Mouse (Mus musculus) forebrain, embryonic 16.5 days (tissue): Measurements from ENCODE around the gene Mlycd. TPM values are rescaled to one million over a fixed set of nuclear protein-coding genes. Genes with fewer than 3 reads are reported as not detected.

Source experiments
- ATAC-seq: fragments of 200-750 bp; cut with Nextera tagmentation; 2 replicates; pipeline ENCODE4 v1.8.0; 2017; ENCODE audit warnings: mild to moderate bottlenecking, moderate library complexity
- H3K27ac ChIP-seq: fragments of 300-500 bp; sonication (generic); 2 replicates; pipeline ENCODE4 v1.5.1; 2014; ENCODE audit warnings: low read length, control low read depth
- H3K27me3 ChIP-seq: fragments of 300-500 bp; sonication (generic); replicated peaks from 2 replicates; pipeline ENCODE4 v1.6.1; 2014; ENCODE audit warnings: low read length; ENCODE audit not compliant: control insufficient read depth, insufficient read depth
- H3K36me3 ChIP-seq: fragments of 300-500 bp; sonication (generic); 2 replicates; pipeline ENCODE4 v1.6.1; 2014; ENCODE audit not compliant: control insufficient read depth, insufficient read depth
- H3K4me1 ChIP-seq: fragments of 300-500 bp; sonication (generic); replicated peaks from 2 replicates; pipeline ENCODE4 v1.6.1; 2014; ENCODE audit warnings: low read length; ENCODE audit not compliant: control insufficient read depth, insufficient read depth
- H3K4me2 ChIP-seq: fragments of 300-500 bp; sonication (generic); 2 replicates; pipeline ENCODE4 v1.6.1; 2014; ENCODE audit warnings: mild to moderate bottlenecking, low read length, control low read depth
- H3K4me3 ChIP-seq: fragments of 300-500 bp; sonication (generic); replicated peaks from 2 replicates; pipeline ENCODE4 v1.5.1; 2014; ENCODE audit warnings: mild to moderate bottlenecking, low read length, control low read depth
- H3K9ac ChIP-seq: fragments of 300-500 bp; sonication (generic); replicated peaks from 2 replicates; pipeline ENCODE4 v1.6.1; 2014; ENCODE audit warnings: low read depth, low read length, control low read depth
- H3K9me3 ChIP-seq: fragments of 300-500 bp; sonication (generic); 2 replicates; pipeline ENCODE4 v1.6.1; 2016; ENCODE audit warnings: low read length; ENCODE audit not compliant: control insufficient read depth
- WGBS: fragments of 180-500 bp; shearing (Covaris S2); extraction: QIAGEN DNeasy Blood & Tissue Kit; methylation state at CpG from one replicate; pipeline ENCODE4 v1.1.7; 2014; 5-methylcytosine and 5-hydroxymethylcytosine counted together
- polyA plus RNA-seq: library from polyadenylated mRNA; unstranded; fragments of >200 nt; fragmentation: Nextera tagmentation; extraction: Ambion mirVana; gene quantifications from 2 replicates; pipeline ENCODE4 v1.2.1, GENCODE M21; 2015

Mlycd gene
- polyA plus RNA-seq, 1 experiment from 2014 or later = 13.9 TPM

DNA sequence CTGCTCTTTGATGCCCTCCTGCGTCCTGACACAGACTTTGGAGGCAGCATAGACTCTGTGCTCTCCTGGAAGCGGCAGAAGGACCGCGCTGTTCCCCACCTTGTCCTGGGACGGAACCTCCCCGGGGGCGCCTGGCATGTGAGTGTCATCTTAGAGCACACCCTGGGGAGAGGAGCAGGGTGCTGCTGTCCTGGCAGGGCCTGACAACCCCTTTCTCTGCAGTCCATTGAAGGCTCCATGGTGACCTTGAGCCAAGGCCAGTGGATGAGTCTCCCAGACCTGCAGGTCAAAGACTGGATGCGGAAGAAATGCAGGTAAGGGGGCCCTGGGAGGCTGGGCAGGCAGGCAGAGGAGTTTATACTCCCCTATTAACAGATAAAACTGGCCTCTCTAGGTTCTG lies 48.3 kb downstream of the Mlycd start:
- 95% methylated on average over 8 of the region's 8 CpGs for WGBS
- no peaks in the 10 kb centered on the region for H3K36me3 ChIP-seq

GRCm38 (mm10) chr8:119446211-119446989 lies 51.7 kb downstream of the Mlycd start, which contains the start of gene Necab2:
Gene Necab2, plus strand, starts transcription at chr8:119446719.
- 2% methylated on average over 27 of the region's 52 CpGs for WGBS
- H3K4me2 ChIP-seq = peak within 1 kb of the TSS; percentile 90
- peaks cover 14% of the 10 kb centered on the region; the same call in 1 of the 2 replicates for H3K27me3 ChIP-seq
- peak within 1 kb of the TSS; percentile 65 for H3K4me3 ChIP-seq
- H3K27ac ChIP-seq = no peak within 1 kb of the TSS
- peak; percentile 49 for ATAC-seq
- H3K9me3 ChIP-seq = no peaks in the 10 kb centered on the region
- H3K4me1 ChIP-seq = peaks cover 15% of the 10 kb centered on the region
- peak within 1 kb of the TSS; percentile 71 for H3K9ac ChIP-seq
- no peaks in the 10 kb centered on the region for H3K36me3 ChIP-seq

More for the DNA sequence above, 48.3 kb downstream of the Mlycd start:
- H3K4me1 ChIP-seq = peaks cover 19% of the 10 kb centered on the region
- H3K27me3 ChIP-seq = 0 out of 2 replicates have a peak, but pooled peaks cover 5% of the 10 kb centered on the region
- H3K4me2 ChIP-seq = no peak overlapping the region
- no peaks in the 10 kb centered on the region for H3K9me3 ChIP-seq
- H3K4me3 ChIP-seq = no peak overlapping the region
- H3K9ac ChIP-seq = no peak overlapping the region
- no peak for ATAC-seq
- no peak overlapping the region for H3K27ac ChIP-seq

DNA sequence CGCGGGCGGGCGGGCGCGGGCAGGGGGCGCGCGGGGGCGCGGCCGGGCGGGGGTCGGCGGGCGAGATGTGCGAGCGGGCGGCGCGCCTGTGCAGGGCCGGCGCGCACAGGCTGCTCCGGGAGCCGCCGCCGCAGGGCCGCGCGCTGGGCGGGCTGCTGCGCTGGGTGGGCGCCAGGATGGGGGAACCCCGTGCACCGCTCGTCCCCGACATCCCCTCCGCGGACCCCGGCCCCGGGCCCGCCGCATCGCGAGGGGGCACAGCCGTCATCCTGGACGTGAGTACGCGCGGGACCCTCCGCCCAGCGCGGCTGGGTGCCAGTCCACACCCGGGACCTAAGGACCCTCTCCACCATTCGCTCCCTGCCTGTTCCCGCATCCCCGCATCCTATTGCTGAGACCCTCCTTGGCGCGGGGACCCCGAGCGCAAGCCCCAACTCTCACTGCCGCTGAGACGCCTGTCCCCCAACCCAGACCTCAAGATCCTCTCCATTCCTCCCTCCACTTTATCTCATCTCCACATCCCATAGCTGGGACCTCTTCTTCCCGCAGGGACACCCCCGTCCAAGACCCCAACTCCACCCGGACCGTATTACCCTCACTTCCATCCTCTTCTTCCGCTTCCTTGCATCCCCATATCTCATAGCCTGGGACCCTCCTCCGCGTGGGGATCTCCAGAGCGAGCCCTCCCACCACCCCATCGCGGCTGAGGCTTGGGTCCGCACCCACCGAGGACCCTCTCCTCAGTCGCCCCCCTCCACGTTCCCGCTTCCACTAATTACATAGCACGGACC lies 52.5 kb downstream of the Mlycd start:
- peak overlapping the region; percentile 90 for H3K4me2 ChIP-seq
- H3K4me1 ChIP-seq = peaks cover 15% of the 10 kb centered on the region
- peak; percentile 43 for ATAC-seq
- no peaks in the 10 kb centered on the region for H3K36me3 ChIP-seq
- no peak overlapping the region for H3K27ac ChIP-seq
- H3K9ac ChIP-seq = peak overlapping the region; percentile 71
- H3K9me3 ChIP-seq = no peaks in the 10 kb centered on the region
- H3K27me3 ChIP-seq = peaks cover 14% of the 10 kb centered on the region; the same call in 1 of the 2 replicates
- 0% methylated on average over 34 of the region's 80 CpGs for WGBS
- H3K4me3 ChIP-seq = peak overlapping the region; percentile 65

DNA sequence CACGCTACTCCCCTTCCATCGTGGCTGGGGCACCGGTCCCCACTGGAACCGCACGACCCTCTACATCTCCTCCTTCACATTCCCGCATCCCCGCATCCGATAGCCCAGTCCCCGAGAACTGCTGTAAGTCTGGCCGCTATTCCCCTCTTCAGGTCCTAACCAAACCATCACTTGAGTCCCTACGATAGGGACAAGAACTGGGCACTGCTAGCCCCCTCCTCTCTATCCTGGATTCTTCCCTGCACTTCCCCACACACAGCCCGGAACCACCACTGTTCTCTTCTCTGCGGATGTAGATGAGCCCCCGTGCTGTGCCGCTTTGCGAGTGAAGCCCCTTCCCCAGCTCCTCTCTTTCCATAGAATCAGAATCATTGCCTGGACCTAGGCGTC lies 53.1 kb downstream of the Mlycd start:
- Histone ChIP-seq H3K9ac (peak overlapping the region; percentile 71), H3K4me1 (peaks cover 15% of the 10 kb centered on the region), H3K9me3 (no peaks in the 10 kb centered on the region), H3K36me3 (no peaks in the 10 kb centered on the region), H3K27me3 (peaks cover 14% of the 10 kb centered on the region; the same call in 1 of the 2 replicates), H3K4me3 (peak overlapping the region; percentile 65), H3K4me2 (peak overlapping the region; percentile 90), H3K27ac (no peak overlapping the region)
- under 1% methylated on average over 16 of the region's 17 CpGs for WGBS
- 0 out of 2 replicates have a peak, but pooled peaks have one; percentile 8 for ATAC-seq

- Histone ChIP-seq H3K4me1 (peaks cover 15% of the 10 kb centered on the region), H3K9me3 (no peaks in the 10 kb centered on the region), H3K9ac (no peak overlapping the region), H3K27ac (no peak overlapping the region), H3K27me3 (peaks cover 14% of the 10 kb centered on the region; the same call in 1 of the 2 replicates), H3K36me3 (no peaks in the 10 kb centered on the region), H3K4me2 (no peak overlapping the region), H3K4me3 (no peak overlapping the region)
- no peak for ATAC-seq
- WGBS = 83% methylated on average over 12 of the region's 12 CpGs
These were observed 54.9 kb downstream of the Mlycd start for GRCm38 (mm10) chr8:119449627-119450026.

DNA sequence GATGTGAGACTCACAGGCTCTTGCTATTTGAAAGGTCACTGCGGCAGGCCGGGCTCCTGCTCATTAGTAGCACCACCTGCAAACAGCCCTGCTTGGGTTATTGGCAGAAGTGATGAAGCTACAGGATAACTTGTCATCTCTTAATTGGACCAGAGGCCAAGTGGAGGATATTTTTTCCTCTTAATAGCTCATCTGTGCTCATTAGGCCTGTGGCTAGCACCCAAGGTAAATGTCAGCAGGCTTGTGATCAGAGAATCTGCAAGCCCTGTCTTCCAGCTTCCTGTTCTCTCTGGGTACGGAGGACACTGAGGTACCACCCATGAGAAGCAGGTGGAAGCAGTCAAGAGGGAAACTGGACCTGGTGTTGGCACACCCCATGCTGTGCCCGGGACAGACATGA lies 56.5 kb downstream of the Mlycd start:
- Histone ChIP-seq H3K9me3 (no peaks in the 10 kb centered on the region), H3K4me1 (peaks cover 15% of the 10 kb centered on the region), H3K4me3 (no peak overlapping the region), H3K27ac (no peak overlapping the region), H3K4me2 (no peak overlapping the region), H3K9ac (no peak overlapping the region), H3K36me3 (no peaks in the 10 kb centered on the region), H3K27me3 (peaks cover 14% of the 10 kb centered on the region; the same call in 1 of the 2 replicates)
- 80% methylated on average over 4 of the region's 4 CpGs for WGBS
- ATAC-seq = no peak

GRCm38 (mm10) chr8:119452919-119453318 lies 58.2 kb downstream of the Mlycd start:
- Histone ChIP-seq H3K36me3 (no peaks in the 10 kb centered on the region), H3K9ac (no peak overlapping the region), H3K9me3 (no peaks in the 10 kb centered on the region), H3K4me1 (peaks cover 2% of the 10 kb centered on the region; the same call in 1 of the 2 replicates), H3K27ac (no peak overlapping the region), H3K4me3 (no peak overlapping the region), H3K4me2 (no peak overlapping the region), H3K27me3 (peaks cover 9% of the 10 kb centered on the region; the same call in 1 of the 2 replicates)
- WGBS = 94% methylated on average over 5 of the region's 5 CpGs
- no peak for ATAC-seq

GRCm38 (mm10) chr8:119456045-119456444 lies 61.4 kb downstream of the Mlycd start:
- H3K4me1 ChIP-seq = peaks cover 11% of the 10 kb centered on the region
- H3K27ac ChIP-seq = no peak overlapping the region
- ATAC-seq = no peak
- no peak overlapping the region for H3K4me3 ChIP-seq
- H3K27me3 ChIP-seq = no peaks in the 10 kb centered on the region
- no peak overlapping the region for H3K4me2 ChIP-seq
- no peaks in the 10 kb centered on the region for H3K9me3 ChIP-seq
- WGBS = 79% methylated on average over 5 of the region's 5 CpGs
- H3K9ac ChIP-seq = no peak overlapping the region
- no peaks in the 10 kb centered on the region for H3K36me3 ChIP-seq

DNA sequence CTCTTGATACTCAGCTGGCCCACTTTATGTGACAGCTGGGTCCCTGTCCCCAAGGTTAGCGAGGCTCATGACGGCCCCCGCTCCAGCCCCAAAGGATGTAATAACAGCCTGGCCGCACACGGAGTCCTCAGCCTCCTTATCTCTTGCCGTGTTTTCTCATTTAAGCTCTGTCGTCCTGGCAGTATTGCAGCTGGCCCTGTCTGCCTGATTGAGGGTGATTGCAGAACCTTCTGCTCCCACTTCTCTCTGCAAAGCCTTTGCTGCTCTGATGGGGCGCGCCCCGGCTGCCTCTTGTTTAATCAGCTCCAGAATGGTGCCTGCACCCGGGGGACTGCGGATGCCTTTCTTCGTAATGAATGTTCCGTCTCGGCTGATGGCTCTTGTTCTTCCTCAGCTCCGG lies 65.0 kb downstream of the Mlycd start:
- H3K9me3 ChIP-seq = no peaks in the 10 kb centered on the region
- H3K4me2 ChIP-seq = peak overlapping the region; percentile 5; the same call in 1 of the 2 replicates
- H3K4me1 ChIP-seq = peaks cover 23% of the 10 kb centered on the region
- H3K36me3 ChIP-seq = no peaks in the 10 kb centered on the region
- 31% methylated on average over 16 of the region's 16 CpGs for WGBS
- no peaks in the 10 kb centered on the region for H3K27me3 ChIP-seq
- ATAC-seq = peak; percentile 45; the same call in 1 of the 2 replicates
- H3K9ac ChIP-seq = no peak overlapping the region
- H3K27ac ChIP-seq = no peak overlapping the region
- no peak overlapping the region for H3K4me3 ChIP-seq
